Mouse (Mus musculus) neutrophil, adult 5-6 weeks (primary cell): ENCODE results near the gene Samm50. TPM values are rescaled to one million over a fixed set of nuclear protein-coding genes. Genes with fewer than 3 reads are reported as not detected.

Experiments
- ATAC-seq: fragments of 151-379, 151-347 bp; 2 replicates; pipeline ENCODE4 v1.8.0; 2017; ENCODE audit warnings: mild to moderate bottlenecking, moderate TSS enrichment; ENCODE audit not compliant: insufficient number of reproducible peaks, poor library complexity, low FRiP score, severe bottlenecking; ENCODE audit errors: extremely low read depth
- total RNA-seq: library from RNA; stranded (forward); fragments of 200-1000 nt; gene quantifications from 2 replicates; pipeline ENCODE4 v1.2.3, GENCODE M21; 2017

The Samm50 gene
- total RNA-seq, 1 experiment from 2014 or later = 44.5 TPM

GRCm38 (mm10) chr15:84260123-84260822 is 68.2 kb downstream of the Samm50 start:
- ATAC-seq = peak; percentile 43

GRCm38 (mm10) chr15:84262630-84263029 is 70.6 kb downstream of the Samm50 start:
- no peak for ATAC-seq

DNA sequence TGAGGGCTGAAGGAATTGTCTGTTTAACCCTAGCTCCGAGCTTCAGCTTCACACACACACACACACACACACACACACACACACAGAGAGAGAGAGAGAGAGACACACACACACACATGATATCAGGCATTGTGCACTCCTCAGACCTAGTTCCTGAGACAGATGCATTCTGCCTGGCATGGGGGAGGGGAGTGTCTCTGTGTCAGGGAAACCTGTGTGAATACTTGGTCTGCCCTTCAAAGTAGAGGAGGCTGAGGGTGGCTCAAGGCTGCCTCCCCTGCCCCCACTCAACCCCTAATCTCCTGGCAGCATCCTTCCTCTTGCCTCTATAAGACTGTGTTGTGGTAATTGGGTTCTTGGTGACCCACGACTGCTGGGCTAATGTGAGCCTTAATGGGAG is 71.5 kb downstream of the Samm50 start:
- no peak for ATAC-seq

DNA sequence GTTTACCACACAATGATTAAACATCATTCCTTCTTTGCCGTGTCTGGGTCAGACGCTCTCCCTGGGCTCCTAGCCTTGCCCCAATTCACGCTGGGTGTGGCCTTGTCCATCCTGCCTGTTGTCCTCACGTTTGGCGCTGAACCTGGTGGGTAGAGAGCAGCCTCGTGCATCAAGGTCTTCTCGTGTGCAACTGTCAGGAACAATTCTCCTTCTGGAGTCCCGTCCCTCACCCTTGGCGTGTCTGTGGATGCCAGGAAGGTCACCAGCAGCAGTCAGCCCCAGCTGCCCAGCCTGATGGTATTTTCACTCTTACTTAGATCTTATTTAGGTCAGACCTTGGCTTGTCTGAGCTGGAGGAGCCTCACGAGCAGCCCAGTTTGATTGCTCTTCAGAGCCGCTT is 73.1 kb downstream of the Samm50 start:
- no peak for ATAC-seq

DNA sequence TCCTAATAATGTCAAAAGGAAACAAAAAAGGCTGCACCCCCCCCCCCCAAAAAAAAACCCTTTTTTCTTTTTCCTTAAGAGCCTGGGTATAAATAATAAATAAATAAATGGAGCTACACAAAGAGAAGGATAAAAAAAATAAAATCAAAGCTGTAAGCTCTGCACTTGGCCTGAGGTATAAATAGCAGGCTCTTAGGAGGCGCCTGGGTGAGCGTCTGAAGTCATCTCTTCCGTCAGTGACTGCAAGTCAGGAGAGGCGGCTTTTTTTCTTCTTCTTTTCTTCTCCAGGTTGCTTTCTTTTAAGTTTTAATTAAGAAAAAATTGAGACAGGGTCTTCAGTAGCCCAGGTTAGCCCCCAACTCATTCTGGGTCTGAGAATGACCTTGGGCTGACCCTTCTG is 74.2 kb downstream of the Samm50 start:
- no peak for ATAC-seq

Other genes starting within 250 kb of the Samm50 start
- 0.37 TPM in 1 of 2 replicates, not detected in the other for gene Efcab6, start 126.9 kb upstream of the Samm50 start, total RNA-seq
- gene Sult4a1, start 86.5 kb upstream of the Samm50 start, total RNA-seq = not detected in 2 replicates
- gene Pnpla5, start 69.1 kb upstream of the Samm50 start, total RNA-seq = not detected in 2 replicates
- not detected in 2 replicates for gene Pnpla3, start 24.4 kb upstream of the Samm50 start, total RNA-seq
- 1.8 and 10.5 TPM in 2 replicates for gene Parvb, start 39.8 kb downstream of the Samm50 start, total RNA-seq
- 98.6 and 118 TPM in 2 replicates for gene Parvg, start 131.8 kb downstream of the Samm50 start, total RNA-seq